13 mouse cellular contexts compared by ENCODE assay signal in the genomic region with DNA sequence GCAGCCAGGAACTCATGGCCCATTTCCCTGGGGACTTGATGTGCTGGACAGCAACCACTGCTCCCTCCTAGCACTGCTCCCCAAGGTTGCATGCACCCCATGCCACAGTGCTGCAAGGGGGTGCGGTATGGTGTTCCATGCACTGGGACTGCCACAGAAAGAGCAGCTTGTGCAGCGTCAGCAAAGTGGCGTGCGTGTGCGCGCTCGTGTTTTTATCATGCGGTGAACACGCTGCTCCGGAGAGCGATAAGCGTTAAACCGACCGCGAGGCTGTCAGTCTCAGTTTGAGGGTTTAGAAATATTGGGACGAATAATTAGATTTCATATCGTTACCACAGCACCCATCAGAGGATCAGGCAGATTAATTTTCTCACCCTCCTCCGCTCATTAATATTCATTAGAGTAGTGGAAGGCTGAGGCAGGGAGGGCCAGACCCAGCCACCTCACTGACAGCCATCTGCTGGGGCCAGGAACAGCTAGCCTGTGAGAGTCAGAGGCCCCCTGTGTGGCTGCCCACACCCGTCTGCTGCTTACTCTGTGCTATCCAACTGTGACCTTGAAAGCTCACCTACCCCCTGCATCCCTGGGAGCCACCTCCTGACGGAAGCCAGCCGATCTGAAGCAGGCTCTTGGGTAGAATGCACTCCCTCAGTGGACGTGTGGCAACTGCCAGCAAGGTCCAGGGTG. TPM values are rescaled to one million over a fixed set of nuclear protein-coding genes. Genes with fewer than 3 reads are reported as not detected.
DNase-seq lines count a peak whose midpoint lies in the region; ATAC-seq and TF ChIP-seq lines count a peak whose summit lies in the region.
"Had no signal": no experiment of that assay in that cellular context is flagged by ENCODE, and none has a peak within 500 bp of the region (broad histone marks: within the 10 kb centered on the region; RNA-seq: fewer than 3 reads in every experiment).

No protein-coding gene starts in this region.

- peaks cover 12% of the 10 kb centered on the region for H3K27me3 ChIP-seq in hindbrain, embryonic 11.5 days (ENCODE audit: control insufficient read depth, insufficient read depth, low read length)
- H3K27me3 ChIP-seq in liver, embryonic 14.5 days (ENCODE audit: control insufficient read depth, insufficient read depth, low read length), result no peaks in the 10 kb centered on the region
- no peaks in the 10 kb centered on the region for H3K27me3 ChIP-seq in stomach, embryonic 14.5 days (ENCODE audit: control insufficient read depth, insufficient read depth, low read length)

- DNase-seq in layer of hippocampus, adult 2 months (ENCODE audit: low spot score in 2 of 2), result no peak
- no peak for DNase-seq in layer of hippocampus, adult 8-10 months (ENCODE audit: low spot score in 2 of 2)
- DNase-seq in hindbrain, embryonic 11.5 days (ENCODE audit: low spot score), result no peak
- DNase-seq in liver, embryonic 14.5 days (ENCODE audit: low read depth in 3 of 3, low spot score in 3 of 3), result peak in 1 of 3 experiments; percentile 59
- no peak for DNase-seq in adrenal gland, adult 8-10 months
- no peak for DNase-seq in gastrocnemius, adult 8-10 months (ENCODE audit: low spot score in 2 of 2)
- no peak for DNase-seq in lung, adult 2 months
- DNase-seq: gastrocnemius, postnatal 25 days; thymus, postnatal 36 days had no signal

- no peak overlapping the region for H3K4me2 ChIP-seq in hindbrain, embryonic 11.5 days (replicated peaks; ENCODE audit: low read depth, low read length)
- H3K4me2 ChIP-seq in liver, embryonic 14.5 days (ENCODE audit: low read depth), result peak overlapping the region; percentile 50
- H3K4me2 ChIP-seq in stomach, embryonic 14.5 days (replicated peaks; ENCODE audit: low read depth, low read length), result no peak overlapping the region

- peak overlapping the region; percentile 43 for H3K27ac ChIP-seq in layer of hippocampus, adult 2 months
- peak overlapping the region; percentile 17; the same call in 1 of the 2 replicates for H3K27ac ChIP-seq in hindbrain, embryonic 11.5 days (ENCODE audit: low read depth, low read length)
- peak overlapping the region; percentile 93 for H3K27ac ChIP-seq in liver, embryonic 14.5 days
- H3K27ac ChIP-seq in stomach, embryonic 14.5 days (ENCODE audit: low read length), result peak overlapping the region; percentile 56; the same call in 1 of the 2 replicates

- peak; percentile 83 for TF ChIP-seq EP300 in liver, embryonic 14.5 days (IDR thresholded peaks at IDR 0.05; ENCODE audit: low read depth)

- 73% methylated on average over 22 of the region's 22 CpGs for WGBS in hindbrain, embryonic 11.5 days
- 32% methylated on average over 22 of the region's 22 CpGs for WGBS in liver, embryonic 14.5 days (ENCODE audit: insufficient replicate concordance)
- WGBS in stomach, embryonic 14.5 days, result 79% methylated on average over 22 of the region's 22 CpGs
- 92% methylated on average over 22 of the region's 22 CpGs for WGBS in lung, adult 2 months

- TF ChIP-seq CTCF in layer of hippocampus, adult 2 months (conservative IDR thresholded peaks at IDR 0.05), result no peak
- no peak for TF ChIP-seq CTCF in liver, embryonic 14.5 days (IDR thresholded peaks at IDR 0.05; ENCODE audit: low read depth)
- no peak for TF ChIP-seq CTCF in lung, adult 2 months (IDR thresholded peaks at IDR 0.05; ENCODE audit: insufficient read depth, low read length)

- H3K9ac ChIP-seq in hindbrain, embryonic 11.5 days (ENCODE audit: low read depth, low read length), result no peak overlapping the region
- H3K9ac ChIP-seq in liver, embryonic 14.5 days (replicated peaks), result peak overlapping the region; percentile 60
- no peak overlapping the region for H3K9ac ChIP-seq in stomach, embryonic 14.5 days (replicated peaks; ENCODE audit: low read depth, low read length)

- H3K36me3 ChIP-seq in hindbrain, embryonic 11.5 days (ENCODE audit: control insufficient read depth, insufficient read depth, low read length), result no peaks in the 10 kb centered on the region
- H3K36me3 ChIP-seq in liver, embryonic 14.5 days (replicated peaks; ENCODE audit: control insufficient read depth, insufficient read depth, low read depth), result peaks cover 92% of the 10 kb centered on the region
- peaks cover 3% of the 10 kb centered on the region; the same call in 1 of the 2 replicates for H3K36me3 ChIP-seq in stomach, embryonic 14.5 days (ENCODE audit: control insufficient read depth, insufficient read depth, low read length)

- ATAC-seq in hindbrain, embryonic 11.5 days (ENCODE audit: low FRiP score), result peak; percentile 44; the same call in 1 of the 2 replicates
- ATAC-seq in liver, embryonic 14.5 days (ENCODE audit: insufficient read depth), result peak; percentile 52
- ATAC-seq in stomach, embryonic 14.5 days (ENCODE audit: insufficient number of reproducible peaks, insufficient read depth, low FRiP score, low read depth), result no peak

- H3K9me3 ChIP-seq in hindbrain, embryonic 11.5 days (ENCODE audit: control insufficient read depth, low read length), result no peaks in the 10 kb centered on the region
- H3K9me3 ChIP-seq in liver, embryonic 14.5 days (ENCODE audit: control insufficient read depth, low read length), result no peaks in the 10 kb centered on the region; the same call in 1 of the 2 replicates
- no peaks in the 10 kb centered on the region for H3K9me3 ChIP-seq in stomach, embryonic 14.5 days (ENCODE audit: control insufficient read depth, low read depth, low read length)

- H3K4me1 ChIP-seq in hindbrain, embryonic 11.5 days (replicated peaks; ENCODE audit: control insufficient read depth, insufficient read depth, low read length), result peaks cover 2% of the 10 kb centered on the region; the same call in 1 of the 2 replicates
- H3K4me1 ChIP-seq in liver, embryonic 14.5 days (replicated peaks; ENCODE audit: control insufficient read depth in 2 of 2, insufficient read depth in 2 of 2, low read length in 1 of 2), result peaks cover 66 to 73% of the 10 kb centered on the region in 2 experiments
- H3K4me1 ChIP-seq in stomach, embryonic 14.5 days (ENCODE audit: control insufficient read depth, insufficient read depth, low read length), result peaks cover 37% of the 10 kb centered on the region
- peaks cover 9% of the 10 kb centered on the region for H3K4me1 ChIP-seq in lung, adult 2 months (ENCODE audit: control insufficient read depth, insufficient read depth, low read length)

- TF ChIP-seq POLR2A in lung, adult 2 months (IDR thresholded peaks at IDR 0.05; ENCODE audit: borderline replicate concordance, extremely low read depth, low read depth, low read length), result no peak

- H3K4me3 ChIP-seq in layer of hippocampus, adult 2 months, result no peak overlapping the region
- no peak overlapping the region for H3K4me3 ChIP-seq in hindbrain, embryonic 11.5 days (ENCODE audit: low read depth, low read length)
- H3K4me3 ChIP-seq in liver, embryonic 14.5 days (ENCODE audit: insufficient read depth in 1 of 2, low read depth in 2 of 2, low read length in 2 of 2), result peak overlapping the region in 1 of 2 experiments; percentile 19; a peak in 1 of 4 replicates
- no peak overlapping the region for H3K4me3 ChIP-seq in stomach, embryonic 14.5 days (ENCODE audit: low read depth, low read length)
- H3K4me3 ChIP-seq in lung, adult 2 months (replicated peaks; ENCODE audit: extremely low read depth, low read depth, low read length), result no peak overlapping the region

RNA-seq across cellular contexts. Expression of gene Trhr2, which starts 30.9 kb away (rescaled TPM):
- total RNA-seq in layer of hippocampus, adult 2 months (2021), result under 1 TPM; 0.79 to 0.82 TPM
- total RNA-seq in layer of hippocampus, adult 8-10 months (2022), result 1 to 10 TPM in 3 of 4 experiments, under 1 TPM in 1; 0.31 to 1.8 (median 1.4) TPM
- polyA plus RNA-seq in hindbrain, embryonic 11.5 days (2014; fragmentation: Nextera tagmentation; extraction: Ambion mirVana), result 0.11 and 0.25 TPM in 2 replicates
- not detected in 2 replicates for polyA plus RNA-seq in liver, embryonic 14.5 days (2012; rRNA removed)
- polyA plus RNA-seq in liver, embryonic 14.5 days (2014; fragmentation: Nextera tagmentation; extraction: Ambion mirVana), result not detected in 2 replicates
- polyA plus RNA-seq in stomach, embryonic 14.5 days (2014; fragmentation: Nextera tagmentation; extraction: Ambion mirVana), result not detected in 2 replicates
- not detected for total RNA-seq in adrenal gland, adult 8-10 months (2022)
- not detected for total RNA-seq in gastrocnemius, adult 8-10 months (2022)
- not detected in 2 replicates for polyA plus RNA-seq in lung, adult 2 months (2012; rRNA removed)
- total RNA-seq: adrenal gland, postnatal 4 days; ES-E14; gastrocnemius, postnatal 25 days had no signal
- polyA plus RNA-seq: large intestine, adult 2 months had no signal

RNA-seq across cellular contexts. Expression of gene Zc3h18, which starts 46.7 kb away (rescaled TPM):
- 10 to 100 TPM; 39.2 to 40.2 TPM for total RNA-seq in layer of hippocampus, adult 2 months (2021)
- total RNA-seq in layer of hippocampus, adult 8-10 months (2022), result 10 to 100 TPM; 39.6 to 42.7 (median 40.9) TPM
- 38.4 and 38.6 TPM in 2 replicates for polyA plus RNA-seq in hindbrain, embryonic 11.5 days (2014; fragmentation: Nextera tagmentation; extraction: Ambion mirVana)
- polyA plus RNA-seq in liver, embryonic 14.5 days (2012; rRNA removed), result 15.2 and 20.4 TPM in 2 replicates
- polyA plus RNA-seq in liver, embryonic 14.5 days (2014; fragmentation: Nextera tagmentation; extraction: Ambion mirVana), result 12.8 and 16.7 TPM in 2 replicates
- polyA plus RNA-seq in stomach, embryonic 14.5 days (2014; fragmentation: Nextera tagmentation; extraction: Ambion mirVana), result 30.5 and 34.8 TPM in 2 replicates
- 10 to 100 TPM; 38.4 to 55.0 (median 47.0) TPM for total RNA-seq in adrenal gland, adult 8-10 months (2022)
- 10 to 100 TPM; 22.9 to 30.7 (median 25.8) TPM for total RNA-seq in gastrocnemius, adult 8-10 months (2022)
- 26.8 and 29.1 TPM in 2 replicates for polyA plus RNA-seq in lung, adult 2 months (2012; rRNA removed)

RNA-seq across cellular contexts. Expression of gene Zfpm1, which starts 47.8 kb away (rescaled TPM):
- total RNA-seq in layer of hippocampus, adult 2 months (2021), result 10 to 100 TPM; 45.1 to 45.6 TPM
- total RNA-seq in layer of hippocampus, adult 8-10 months (2022), result 10 to 100 TPM; 37.3 to 45.5 (median 41.5) TPM
- 1.6 and 1.9 TPM in 2 replicates for polyA plus RNA-seq in hindbrain, embryonic 11.5 days (2014; fragmentation: Nextera tagmentation; extraction: Ambion mirVana)
- 69.6 and 80.3 TPM in 2 replicates for polyA plus RNA-seq in liver, embryonic 14.5 days (2012; rRNA removed)
- 13.3 and 16.2 TPM in 2 replicates for polyA plus RNA-seq in liver, embryonic 14.5 days (2014; fragmentation: Nextera tagmentation; extraction: Ambion mirVana)
- polyA plus RNA-seq in stomach, embryonic 14.5 days (2014; fragmentation: Nextera tagmentation; extraction: Ambion mirVana), result 3.1 TPM in 2 replicates
- total RNA-seq in adrenal gland, adult 8-10 months (2022), result 10 to 100 TPM; 17.3 to 35.3 (median 28.0) TPM
- total RNA-seq in gastrocnemius, adult 8-10 months (2022), result 1 to 10 TPM; 4.7 to 9.2 (median 6.3) TPM
- polyA plus RNA-seq in lung, adult 2 months (2012; rRNA removed), result 32.0 and 38.4 TPM in 2 replicates

Comparison
In these comparisons a context has a peak if more than half of its experiments do, and no peak if none do; other contexts are left out.
1. H3K27ac ChIP-seq: peak in every context shown above with its lines; median percentile 93 in liver, embryonic 14.5 days; 56 in stomach, embryonic 14.5 days; 43 in layer of hippocampus, adult 2 months; 17 in hindbrain, embryonic 11.5 days.